Mouse (Mus musculus) liver, postnatal 0 days (tissue): Measurements from ENCODE around the gene Serpina6. TPM values are rescaled to one million over a fixed set of nuclear protein-coding genes. Genes with fewer than 3 reads are reported as not detected.
A peak's percentile ranks its signal among the peaks of the same experiment; 100 is the strongest.

ENCODE experiments used
- ATAC-seq: fragments of 200-750 bp; cut with Nextera tagmentation; 2 replicates; pipeline ENCODE4 v1.8.0; 2017; ENCODE audit warnings: mild to moderate bottlenecking, moderate library complexity
- DNase-seq: peaks from one replicate; pipeline ENCODE4 v3.0.0-alpha.2; 2016
- H3K27ac ChIP-seq: fragments of 300-500 bp; sonication (generic); 2 replicates; pipeline ENCODE4 v1.5.1; 2014; ENCODE audit warnings: antibody characterized with exemption, moderate library complexity, mild to moderate bottlenecking, low read depth
- H3K27me3 ChIP-seq: fragments of 300-500 bp; sonication (generic); 2 replicates; pipeline ENCODE4 v1.6.1; 2014; ENCODE audit warnings: low read length, control low read depth, mixed read lengths; ENCODE audit not compliant: insufficient read depth
- H3K36me3 ChIP-seq: fragments of 300-500 bp; sonication (generic); replicated peaks from 2 replicates; pipeline ENCODE4 v1.6.1; 2014; ENCODE audit warnings: mild to moderate bottlenecking, control low read depth, low read length, moderate library complexity, mixed read lengths; ENCODE audit not compliant: insufficient read depth
- H3K4me1 ChIP-seq: fragments of 300-500 bp; sonication (generic); 2 replicates; pipeline ENCODE4 v1.6.1; 2014; ENCODE audit warnings: antibody characterized with exemption, mild to moderate bottlenecking, control low read depth; ENCODE audit not compliant: insufficient read depth
- H3K4me2 ChIP-seq: fragments of 300-500 bp; sonication (generic); 2 replicates; pipeline ENCODE4 v1.6.1; 2014; ENCODE audit warnings: low read depth, mild to moderate bottlenecking, low read length, moderate library complexity, mixed read lengths
- H3K4me3 ChIP-seq: fragments of 300-500 bp; sonication (generic); 2 replicates; pipeline ENCODE4 v1.5.1; 2014; ENCODE audit warnings: low read depth, low read length
- H3K9ac ChIP-seq: fragments of 300-500 bp; sonication (generic); replicated peaks from 2 replicates; pipeline ENCODE4 v1.6.1; 2014; ENCODE audit warnings: mild to moderate bottlenecking, moderate library complexity
- H3K9me3 ChIP-seq: fragments of 300-500 bp; sonication (generic); 2 replicates; pipeline ENCODE4 v1.6.1; 2016; ENCODE audit warnings: mild to moderate bottlenecking, control low read depth, low read length, mixed read lengths
- CTCF ChIP-seq: sonication (generic); IDR thresholded peaks from 2 replicates; pipeline ENCODE4 v1.5.1; 2016; ENCODE audit warnings: antibody characterized with exemption, low read depth
- EP300 ChIP-seq: IDR thresholded peaks from 2 replicates; pipeline ENCODE4 v1.6.1; 2016; ENCODE audit warnings: antibody characterized with exemption, low read depth, mild to moderate bottlenecking
- WGBS: fragments of 180-500 bp; shearing (Covaris S2); extraction: QIAGEN DNeasy Blood & Tissue Kit; methylation state at CpG from one replicate; pipeline ENCODE4 v1.1.7; 2014; ENCODE audit not compliant: insufficient replicate concordance; 5-methylcytosine and 5-hydroxymethylcytosine counted together
- polyA plus RNA-seq: library from polyadenylated mRNA; unstranded; fragments of >200 nt; fragmentation: Nextera tagmentation; extraction: Ambion mirVana; gene quantifications from 2 replicates; pipeline ENCODE4 v1.2.1, GENCODE M21; 2015

Gene Serpina6
- polyA plus RNA-seq = 5.8 and 10.0 TPM in 2 replicates

DNA sequence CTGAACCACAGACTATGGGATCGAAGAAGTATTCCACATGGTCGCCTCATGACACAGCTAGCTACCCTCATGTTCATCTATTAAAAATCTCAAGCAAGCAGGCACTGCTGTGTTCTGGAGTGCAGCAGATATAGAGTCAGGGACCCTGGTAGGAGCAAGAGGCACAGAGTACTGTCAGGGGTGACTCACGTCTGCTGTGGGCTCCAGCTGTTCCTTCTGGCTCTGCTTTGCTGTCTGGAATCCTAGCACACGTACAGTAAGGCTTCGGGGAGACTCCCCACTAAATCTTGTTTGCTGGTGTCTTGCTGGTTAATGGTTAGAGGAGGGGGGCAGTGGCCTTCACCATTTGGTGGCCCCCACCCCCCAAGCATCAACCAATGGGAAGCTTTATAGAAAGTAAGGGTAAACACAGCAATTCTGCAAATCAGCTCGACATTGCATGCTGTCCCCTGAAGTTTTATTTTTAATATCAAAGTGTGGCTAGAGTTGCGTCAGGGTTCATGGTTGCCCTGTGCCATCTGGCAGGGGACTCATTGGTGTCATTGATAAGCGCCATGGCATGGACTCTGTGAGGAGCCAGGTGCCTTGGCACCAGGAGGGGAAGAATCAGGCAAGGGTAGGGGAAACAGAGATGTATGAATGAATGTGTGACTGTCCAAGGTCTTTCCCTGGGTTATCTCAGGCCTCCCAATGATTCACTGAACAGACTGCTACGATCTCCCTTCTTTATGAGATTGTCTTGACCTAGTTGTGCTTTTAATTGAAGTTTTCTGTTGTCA lies at the start of gene Serpina6:
Gene Serpina6, minus strand, starts transcription at position 365 of the 779 bp plus-strand sequence.
- DNase-seq (no peak), ATAC-seq (no peak)
- no peak within 1 kb of the TSS for H3K27ac ChIP-seq

DNA sequence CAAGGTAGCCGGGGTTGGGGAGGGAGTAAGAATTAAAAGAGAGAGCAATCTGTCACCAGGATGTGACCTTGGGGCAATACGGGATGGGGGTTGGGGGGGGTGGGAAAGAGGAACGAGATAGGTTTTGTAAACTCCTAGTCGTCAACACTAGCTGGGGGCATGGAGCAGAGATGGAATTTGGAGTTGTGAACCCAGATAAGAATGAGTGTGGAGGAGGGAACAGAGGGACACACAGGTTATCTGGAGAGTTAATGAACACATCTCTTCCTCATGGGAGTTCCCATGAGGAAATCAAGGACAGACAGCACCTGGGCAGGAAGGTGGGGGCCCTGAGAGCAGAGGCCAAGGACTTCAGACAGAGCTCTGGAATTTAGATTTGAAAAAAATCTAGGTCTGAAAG lies 49.1 kb upstream of the Serpina6 start:
- H3K36me3 ChIP-seq = no peaks in the 10 kb centered on the region
- H3K4me2 ChIP-seq = no peak overlapping the region
- peaks cover 6% of the 10 kb centered on the region; the same call in 1 of the 2 replicates for H3K4me1 ChIP-seq
- no peaks in the 10 kb centered on the region for H3K9me3 ChIP-seq
- H3K27me3 ChIP-seq = no peaks in the 10 kb centered on the region
- H3K4me3 ChIP-seq = no peak overlapping the region
- no peak for TF ChIP-seq EP300
- TF ChIP-seq CTCF = no peak
- ATAC-seq = peak; percentile 56; the same call in 1 of the 2 replicates
- H3K27ac ChIP-seq = no peak overlapping the region
- 39% methylated on average over 4 of the region's 4 CpGs for WGBS
- no peak for DNase-seq
- H3K9ac ChIP-seq = no peak overlapping the region

More for the DNA sequence above, at the start of gene Serpina6:
- H3K4me3 ChIP-seq = no peak within 1 kb of the TSS
- no peak within 1 kb of the TSS for H3K4me2 ChIP-seq
- H3K4me1 ChIP-seq = peaks cover 8% of the 10 kb centered on the region; the same call in 1 of the 2 replicates
- H3K36me3 ChIP-seq = no peaks in the 10 kb centered on the region
- H3K9ac ChIP-seq = no peak within 1 kb of the TSS
- no peaks in the 10 kb centered on the region for H3K9me3 ChIP-seq
- no peaks in the 10 kb centered on the region for H3K27me3 ChIP-seq
- WGBS = 51% methylated on average over 9 of the region's 9 CpGs
- no peak for TF ChIP-seq CTCF
- no peak for TF ChIP-seq EP300

DNA sequence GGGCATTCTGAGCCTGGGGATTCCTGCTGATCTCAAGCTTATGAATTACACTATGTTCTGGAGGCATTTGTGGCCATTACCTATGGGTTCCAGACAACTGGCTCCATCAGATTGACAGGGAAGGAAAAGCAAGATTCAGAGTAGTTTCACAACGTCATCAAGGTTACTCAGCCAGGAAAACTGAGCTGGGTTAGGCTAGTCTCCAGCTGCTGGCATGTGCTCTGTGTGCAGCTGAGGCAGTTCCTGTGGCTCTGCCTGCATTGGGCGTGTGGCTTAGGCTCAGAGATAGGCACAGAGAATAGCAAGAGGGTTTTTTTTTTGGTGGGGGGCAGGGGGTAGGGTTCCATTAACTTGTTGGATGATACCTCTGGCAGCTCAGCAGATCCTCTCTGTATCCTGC lies 48.5 kb upstream of the Serpina6 start:
- H3K27me3 ChIP-seq = no peaks in the 10 kb centered on the region
- H3K36me3 ChIP-seq = no peaks in the 10 kb centered on the region
- DNase-seq (no peak), ATAC-seq (no peak)
- 41% methylated on average over 2 of the region's 2 CpGs for WGBS
- no peak overlapping the region for H3K9ac ChIP-seq
- peaks cover 6% of the 10 kb centered on the region; the same call in 1 of the 2 replicates for H3K4me1 ChIP-seq
- no peak overlapping the region for H3K4me3 ChIP-seq
- H3K4me2 ChIP-seq = no peak overlapping the region
- no peak overlapping the region for H3K27ac ChIP-seq
- no peak for TF ChIP-seq CTCF
- no peak for TF ChIP-seq EP300
- H3K9me3 ChIP-seq = no peaks in the 10 kb centered on the region

DNA sequence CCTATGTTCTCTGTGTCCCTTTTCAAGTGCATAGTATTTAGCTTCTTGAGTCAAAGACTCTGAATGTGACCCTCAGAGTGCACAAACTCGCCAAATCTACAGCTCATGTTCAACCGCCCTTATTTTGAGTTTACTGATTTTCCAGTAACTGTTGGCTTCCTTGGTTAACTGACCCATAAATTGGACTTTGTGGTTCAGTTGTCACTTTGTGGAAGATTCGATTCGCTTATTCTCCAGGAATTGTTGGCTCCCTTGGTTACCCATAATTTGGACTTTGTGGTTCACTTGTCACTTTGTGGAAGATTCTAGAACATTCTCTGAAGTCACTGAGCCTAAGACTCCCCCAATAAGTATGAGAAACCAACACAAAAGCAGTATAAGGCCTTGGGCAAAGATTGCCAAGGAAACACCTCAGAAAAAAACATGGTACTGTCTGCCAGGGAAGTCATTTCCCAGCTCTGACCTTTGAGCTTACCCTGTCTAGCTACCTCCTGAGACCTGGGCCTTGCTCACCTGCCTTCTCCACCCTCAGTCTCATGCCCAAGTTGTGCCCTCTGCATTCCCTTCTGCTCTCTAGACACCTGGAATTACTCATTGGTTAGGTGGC lies 43.2 kb upstream of the Serpina6 start:
- DNase-seq (no peak), ATAC-seq (no peak)
- 69% methylated on average over 4 of the region's 4 CpGs for WGBS
- Histone ChIP-seq H3K36me3 (no peaks in the 10 kb centered on the region), H3K27ac (no peak overlapping the region), H3K4me1 (no peaks in the 10 kb centered on the region), H3K27me3 (no peaks in the 10 kb centered on the region), H3K9me3 (no peaks in the 10 kb centered on the region), H3K4me2 (no peak overlapping the region), H3K9ac (no peak overlapping the region), H3K4me3 (no peak overlapping the region)
- no peak for TF ChIP-seq CTCF
- no peak for TF ChIP-seq EP300

DNA sequence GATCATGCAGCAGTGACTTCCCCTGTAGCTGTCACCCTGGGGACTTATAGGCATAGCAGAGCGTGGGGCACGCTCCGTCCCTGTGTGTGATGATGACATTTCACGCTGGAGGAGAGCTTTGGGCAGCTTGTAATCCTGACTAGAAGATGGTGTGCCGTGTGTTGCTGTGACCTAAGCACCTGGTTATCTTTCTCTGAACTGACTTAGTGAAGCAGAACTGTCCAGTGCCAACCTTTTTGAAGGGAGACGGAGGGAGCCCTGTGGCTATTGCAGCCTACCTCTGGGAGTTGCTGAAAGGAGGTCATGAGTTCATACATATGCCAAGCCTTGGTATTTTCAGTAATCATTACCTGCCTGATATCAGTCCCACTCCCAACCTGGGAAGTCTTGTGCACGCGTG lies 38.4 kb upstream of the Serpina6 start, which contains the start of gene Serpina1f:
Gene Serpina1f, minus strand, starts transcription at position 101 of the 400 bp plus-strand sequence.
- Histone ChIP-seq H3K4me1 (no peaks in the 10 kb centered on the region), H3K4me2 (no peak within 1 kb of the TSS), H3K9me3 (no peaks in the 10 kb centered on the region), H3K27me3 (no peaks in the 10 kb centered on the region), H3K36me3 (no peaks in the 10 kb centered on the region), H3K9ac (no peak within 1 kb of the TSS), H3K4me3 (no peak within 1 kb of the TSS), H3K27ac (no peak within 1 kb of the TSS)
- ATAC-seq (no peak), DNase-seq (no peak)
- TF ChIP-seq EP300 (no peak), CTCF (no peak)
- WGBS = 77% methylated on average over 8 of the region's 8 CpGs

DNA sequence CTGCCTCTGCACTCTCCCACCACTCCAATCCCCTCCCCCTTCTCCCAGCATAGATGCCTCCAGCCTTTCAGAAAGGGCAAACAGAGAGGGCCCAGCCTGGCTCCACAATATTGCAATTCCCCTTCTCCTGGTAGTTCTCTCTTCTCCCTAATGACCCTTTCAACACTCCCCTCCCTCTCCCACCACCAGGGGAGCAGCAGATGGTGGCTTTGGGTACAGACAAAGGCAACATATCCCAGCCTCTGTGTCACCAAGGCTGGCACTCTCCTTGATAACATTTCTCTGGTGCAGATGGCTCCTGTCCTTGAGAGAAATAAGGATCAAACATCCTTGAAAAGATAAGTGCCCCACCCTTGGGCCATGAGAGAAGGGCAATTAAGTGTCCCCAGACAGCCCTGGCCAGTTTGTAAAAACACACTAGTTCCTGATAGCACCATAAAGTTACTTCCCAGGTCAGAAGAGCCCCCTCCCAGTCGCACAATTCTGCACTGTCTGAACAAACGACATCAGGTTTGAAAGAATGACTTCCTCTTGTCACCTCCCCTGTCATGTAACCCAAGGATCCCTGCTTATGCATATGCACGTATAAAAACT lies 31.3 kb upstream of the Serpina6 start:
- Histone ChIP-seq H3K27ac (no peak overlapping the region), H3K4me1 (no peaks in the 10 kb centered on the region; the same call in none of the 2 replicates), H3K27me3 (no peaks in the 10 kb centered on the region), H3K4me2 (no peak overlapping the region), H3K9me3 (no peaks in the 10 kb centered on the region), H3K4me3 (no peak overlapping the region), H3K9ac (no peak overlapping the region), H3K36me3 (no peaks in the 10 kb centered on the region)
- 24% methylated on average over 3 of the region's 3 CpGs for WGBS
- no peak for DNase-seq
- ATAC-seq = no peak
- TF ChIP-seq CTCF = no peak
- TF ChIP-seq EP300 = no peak
